Comparison of ENCODE assay signal across 13 mouse cellular contexts in genomic region chr9:57901197-57901596, GRCm38 (mm10). TPM values are rescaled to one million over a fixed set of nuclear protein-coding genes. Genes with fewer than 3 reads are reported as not detected.
DNase-seq lines count a peak whose midpoint lies in the region; ATAC-seq and TF ChIP-seq lines count a peak whose summit lies in the region.
"Had no signal": no experiment of that assay in that cellular context is flagged by ENCODE, and none has a peak within 500 bp of the region (broad histone marks: within the 10 kb centered on the region; RNA-seq: fewer than 3 reads in every experiment).

No protein-coding gene starts in this region.

- no peak overlapping the region for H3K4me3 ChIP-seq in left cerebral cortex, adult 2 months
- no peak overlapping the region for H3K4me3 ChIP-seq in hindbrain, embryonic 11.5 days (ENCODE audit: low read depth, low read length)
- no peak overlapping the region for H3K4me3 ChIP-seq in neural tube, embryonic 12.5 days
- H3K4me3 ChIP-seq: embryonic facial prominence, embryonic 10.5 days; gastrocnemius, adult 2 months; intestine, embryonic 15.5 days; lung, embryonic 15.5 days had no signal

- H3K9me3 ChIP-seq in hindbrain, embryonic 11.5 days (ENCODE audit: control insufficient read depth, low read length) = no peaks in the 10 kb centered on the region
- H3K9me3 ChIP-seq in neural tube, embryonic 12.5 days = no peaks in the 10 kb centered on the region
- H3K9me3 ChIP-seq: embryonic facial prominence, embryonic 10.5 days; G1E; intestine, embryonic 15.5 days; lung, embryonic 15.5 days had no signal

- peak; percentile 27; the same call in 1 of the 2 replicates for ATAC-seq in hindbrain, embryonic 11.5 days (ENCODE audit: low FRiP score)
- no peak for ATAC-seq in neural tube, embryonic 12.5 days (ENCODE audit: low FRiP score, low read depth)
- ATAC-seq in megakaryocyte-erythroid progenitor cell, adult 5-6 weeks (replicated peaks; ENCODE audit: low FRiP score, low TSS enrichment, poor library complexity, severe bottlenecking) = no peak
- ATAC-seq: intestine, embryonic 15.5 days had no signal

- WGBS in hindbrain, embryonic 11.5 days = 31% methylated on average over 9 of the region's 9 CpGs
- 29% methylated on average over 9 of the region's 9 CpGs for WGBS in neural tube, embryonic 12.5 days

- 0 out of 2 replicates have a peak, but pooled peaks cover 4% of the 10 kb centered on the region for H3K4me1 ChIP-seq in hindbrain, embryonic 11.5 days (replicated peaks; ENCODE audit: control insufficient read depth, insufficient read depth, low read length)
- H3K4me1 ChIP-seq in neural tube, embryonic 12.5 days = peaks cover 16% of the 10 kb centered on the region
- H3K4me1 ChIP-seq: intestine, embryonic 15.5 days had no signal

- TF ChIP-seq CTCF in left cerebral cortex, adult 2 months (IDR thresholded peaks at IDR 0.05) = no peak

- H3K9ac ChIP-seq in hindbrain, embryonic 11.5 days (ENCODE audit: low read depth, low read length) = no peak overlapping the region; the same call in 1 of the 2 replicates
- H3K9ac ChIP-seq in neural tube, embryonic 12.5 days = 0 out of 2 replicates have a peak overlapping the region, but pooled peaks have one; percentile 2
- H3K9ac ChIP-seq: intestine, embryonic 15.5 days; lung, embryonic 15.5 days had no signal

- H3K36me3 ChIP-seq in hindbrain, embryonic 11.5 days (ENCODE audit: control insufficient read depth, insufficient read depth, low read length) = no peaks in the 10 kb centered on the region
- no peaks in the 10 kb centered on the region for H3K36me3 ChIP-seq in neural tube, embryonic 12.5 days
- H3K36me3 ChIP-seq: embryonic facial prominence, embryonic 10.5 days; G1E; intestine, embryonic 15.5 days; lung, embryonic 15.5 days had no signal

- DNase-seq in left cerebral cortex, adult 2 months (ENCODE audit: extremely low spot score in 1 of 2, low spot score in 2 of 2) = no peak
- no peak for DNase-seq in left cerebral cortex, adult 9 months (ENCODE audit: low spot score in 2 of 2)
- peak; percentile 23 for DNase-seq in embryo, embryonic 10 days (ENCODE audit: low spot score)
- DNase-seq in hindbrain, embryonic 11.5 days (ENCODE audit: low spot score) = peak; percentile 30
- no peak for DNase-seq in B cell, adult 2 months
- no peak for DNase-seq in kidney, adult 11 months
- DNase-seq: gastrocnemius, adult 2 months had no signal

- no peaks in the 10 kb centered on the region for H3K27me3 ChIP-seq in hindbrain, embryonic 11.5 days (ENCODE audit: control insufficient read depth, insufficient read depth, low read length)
- no peaks in the 10 kb centered on the region for H3K27me3 ChIP-seq in neural tube, embryonic 12.5 days (replicated peaks)
- H3K27me3 ChIP-seq: intestine, embryonic 15.5 days had no signal

- H3K4me2 ChIP-seq in hindbrain, embryonic 11.5 days (replicated peaks; ENCODE audit: low read depth, low read length) = no peak overlapping the region
- H3K4me2 ChIP-seq in neural tube, embryonic 12.5 days (replicated peaks) = peak overlapping the region; percentile 28
- H3K4me2 ChIP-seq: intestine, embryonic 15.5 days; lung, embryonic 15.5 days had no signal

- H3K27ac ChIP-seq in left cerebral cortex, adult 2 months = peak overlapping the region; percentile 60
- peak overlapping the region; percentile 49; the same call in 1 of the 2 replicates for H3K27ac ChIP-seq in hindbrain, embryonic 11.5 days (ENCODE audit: low read depth, low read length)
- peak overlapping the region; percentile 32; the same call in 1 of the 2 replicates for H3K27ac ChIP-seq in neural tube, embryonic 12.5 days
- H3K27ac ChIP-seq: embryonic facial prominence, embryonic 10.5 days; gastrocnemius, adult 2 months; intestine, embryonic 15.5 days; lung, embryonic 15.5 days had no signal

- intact Hi-C loops in left cerebral cortex, adult 2 months (cut with DNase I) = no loop called here

RNA-seq across cellular contexts. Expression of gene Ubl7, which starts 9.6 kb away (rescaled TPM):
- 100 to 1,000 TPM; 101 to 109 TPM for total RNA-seq in left cerebral cortex, adult 2 months (2021)
- 121 and 122 TPM in 2 replicates for polyA plus RNA-seq in hindbrain, embryonic 11.5 days (2014; fragmentation: Nextera tagmentation; extraction: Ambion mirVana)
- polyA plus RNA-seq in neural tube, embryonic 12.5 days (2016; fragmentation: Nextera tagmentation; extraction: Ambion mirVana) = 148 and 153 TPM in 2 replicates
- 85.5 and 88.9 TPM in 2 replicates for total RNA-seq in megakaryocyte-erythroid progenitor cell, adult 5-6 weeks (2014; fragmentation: Nextera tagmentation)
- 20.6 and 20.7 TPM in 2 replicates for total RNA-seq in megakaryocyte-erythroid progenitor cell, adult 5-6 weeks (2017)

RNA-seq across cellular contexts. Expression of gene Sema7a, which starts 38.7 kb away (rescaled TPM):
- 100 to 1,000 TPM; 151 to 160 TPM for total RNA-seq in left cerebral cortex, adult 2 months (2021)
- 2.0 and 3.6 TPM in 2 replicates for polyA plus RNA-seq in hindbrain, embryonic 11.5 days (2014; fragmentation: Nextera tagmentation; extraction: Ambion mirVana)
- 0.85 and 1.3 TPM in 2 replicates for polyA plus RNA-seq in neural tube, embryonic 12.5 days (2016; fragmentation: Nextera tagmentation; extraction: Ambion mirVana)
- 0.59 TPM in 1 of 2 replicates, not detected in the other for total RNA-seq in megakaryocyte-erythroid progenitor cell, adult 5-6 weeks (2014; fragmentation: Nextera tagmentation)
- not detected in 2 replicates for total RNA-seq in megakaryocyte-erythroid progenitor cell, adult 5-6 weeks (2017)
- total RNA-seq: G1E had no signal

Comparison
In these comparisons a context has a peak if more than half of its experiments do, and no peak if none do; other contexts are left out.
1. DNase-seq: peak in embryo, embryonic 10 days (single experiment) and hindbrain, embryonic 11.5 days (single experiment); none in left cerebral cortex, adult 2 months (0 of 2), left cerebral cortex, adult 9 months (0 of 2), B cell, adult 2 months (0 of 2) and kidney, adult 11 months (single experiment).
2. RNA of gene Sema7a, which starts 38.7 kb away (total RNA-seq): 151 to 160 TPM in left cerebral cortex, adult 2 months; 0.59 TPM in megakaryocyte-erythroid progenitor cell, adult 5-6 weeks; every median in the first group is over 10 times any median in the second.
3. Peak in every context shown above with its lines, with median percentiles within 50 percentile points of each other: H3K27ac ChIP-seq.